Mouse (Mus musculus) embryonic fibroblast, embryonic 13.5 days (primary cell): Measurements from ENCODE around the gene Sept12. TPM values are rescaled to one million over a fixed set of nuclear protein-coding genes. Genes with fewer than 3 reads are reported as not detected.

Experiments used
- H3K27ac ChIP-seq: 2 replicates; pipeline ENCODE4 v1.5.1; 2012; ENCODE audit warnings: low read length, control low read depth, inconsistent platforms; ENCODE audit not compliant: insufficient read depth
- H3K4me1 ChIP-seq: 2 replicates; pipeline ENCODE4 v1.6.1; 2011; ENCODE audit warnings: low read length; ENCODE audit not compliant: control insufficient read depth, insufficient read depth
- H3K4me3 ChIP-seq: 2 replicates; pipeline ENCODE4 v1.5.1; 2011; ENCODE audit warnings: mild to moderate bottlenecking, control low read depth, low read length; ENCODE audit not compliant: insufficient read depth
- CTCF ChIP-seq: IDR thresholded peaks from 2 replicates; pipeline ENCODE4 v1.5.1; 2011; ENCODE audit warnings: mild to moderate bottlenecking, control low read depth, low read length, moderate library complexity, borderline replicate concordance; ENCODE audit not compliant: insufficient read depth
- POLR2A ChIP-seq: IDR thresholded peaks from 2 replicates; pipeline ENCODE4 v1.6.1; 2011; ENCODE audit warnings: low read depth, mild to moderate bottlenecking, control low read depth, low read length, moderate library complexity
- polyA plus RNA-seq: library from polyadenylated mRNA; stranded (reverse); fragments of >200 nt; gene quantifications from 2 replicates; pipeline ENCODE4 v1.2.4, GENCODE M21; 2011; ENCODE audit warnings: low read depth; ENCODE audit not compliant: missing spikeins, insufficient read length

Gene Sept12
- polyA plus RNA-seq, 1 experiment: not detected

DNA sequence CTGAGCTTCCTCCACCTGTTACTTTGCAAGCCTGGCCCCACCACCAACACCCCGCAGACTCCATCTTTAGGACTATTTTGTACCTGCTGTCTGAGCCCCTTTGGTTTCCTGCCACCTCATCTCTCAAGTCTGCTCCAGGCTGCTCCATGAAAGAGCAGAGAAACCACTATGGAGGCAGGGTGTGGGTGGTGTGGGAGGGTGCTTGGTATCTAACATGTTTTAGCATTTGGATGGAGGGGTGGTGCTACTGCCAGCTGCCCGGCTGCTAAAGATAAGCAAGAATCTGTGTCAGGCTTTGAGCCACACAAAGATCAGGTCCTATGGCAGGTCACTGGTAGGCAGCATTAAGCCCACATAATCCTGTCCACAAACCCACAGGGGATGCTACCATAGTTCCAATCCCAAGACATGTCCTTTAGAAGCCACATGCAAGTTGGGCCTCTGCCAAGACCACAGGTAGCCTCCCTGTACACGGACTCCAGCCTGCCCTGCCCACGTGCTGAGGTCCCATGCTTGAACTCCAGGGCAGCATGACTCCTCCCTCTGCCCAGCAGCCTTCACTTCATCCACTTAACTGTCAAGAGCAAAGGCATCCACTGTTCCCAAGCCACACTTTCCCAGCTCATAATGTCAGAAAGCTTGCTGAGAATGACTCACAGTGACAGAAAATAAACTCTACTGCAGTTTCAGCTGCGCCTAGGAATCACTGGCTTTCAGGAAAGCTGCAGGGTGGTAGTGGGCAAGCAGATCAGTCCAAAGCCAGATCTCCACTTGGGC is 19.2 kb downstream of the Sept12 start:
- Histone ChIP-seq H3K4me1 (no peaks in the 10 kb centered on the region), H3K27ac (no peak overlapping the region), H3K4me3 (no peak overlapping the region)
- TF ChIP-seq POLR2A (no peak), CTCF (no peak)

DNA sequence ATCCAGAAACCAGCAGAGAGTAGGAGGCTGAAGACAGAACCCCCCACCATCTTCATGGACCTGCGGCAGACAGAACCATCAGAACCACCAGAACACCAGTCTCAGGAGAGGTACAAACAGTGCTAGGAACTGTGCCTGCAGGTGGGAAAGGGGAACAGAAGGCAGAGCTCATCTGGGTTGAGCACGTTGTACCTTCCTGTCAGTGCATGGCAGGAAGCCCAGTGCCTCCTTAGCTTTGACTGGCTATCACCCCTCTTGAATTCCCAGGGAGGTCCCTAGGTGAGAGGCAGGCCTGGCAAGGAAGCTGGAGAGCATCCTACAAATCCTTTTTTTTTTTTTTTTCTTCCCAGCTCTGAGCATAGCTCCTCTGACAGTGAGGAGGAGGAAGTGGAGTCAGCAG is 21.5 kb downstream of the Sept12 start:
- TF ChIP-seq CTCF (no peak), POLR2A (no peak)
- no peak overlapping the region for H3K4me3 ChIP-seq
- H3K4me1 ChIP-seq: no peaks in the 10 kb centered on the region
- H3K27ac ChIP-seq: no peak overlapping the region

DNA sequence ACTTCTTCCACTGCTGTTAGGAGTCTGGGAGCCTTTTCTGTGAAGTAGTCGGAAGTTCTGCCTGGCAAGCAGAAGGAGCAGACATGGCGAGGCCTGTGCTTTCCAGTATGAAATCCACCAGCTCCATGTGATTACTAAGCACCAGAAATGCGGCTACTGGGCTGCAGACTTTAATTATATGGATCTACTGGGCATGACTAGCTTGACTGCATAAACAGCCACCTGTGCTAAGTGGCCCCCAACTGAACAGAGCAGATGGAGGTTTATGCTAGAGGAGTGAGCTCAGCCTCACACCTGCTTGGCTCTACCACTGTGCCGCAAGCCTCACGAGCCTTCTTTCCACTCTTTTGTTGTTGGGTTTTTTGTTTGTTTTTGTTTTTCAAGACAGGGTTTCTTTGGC is 23.1 kb downstream of the Sept12 start:
- TF ChIP-seq POLR2A: no peak
- TF ChIP-seq CTCF: no peak
- no peaks in the 10 kb centered on the region for H3K4me1 ChIP-seq
- no peak overlapping the region for H3K27ac ChIP-seq
- H3K4me3 ChIP-seq: no peak overlapping the region

DNA sequence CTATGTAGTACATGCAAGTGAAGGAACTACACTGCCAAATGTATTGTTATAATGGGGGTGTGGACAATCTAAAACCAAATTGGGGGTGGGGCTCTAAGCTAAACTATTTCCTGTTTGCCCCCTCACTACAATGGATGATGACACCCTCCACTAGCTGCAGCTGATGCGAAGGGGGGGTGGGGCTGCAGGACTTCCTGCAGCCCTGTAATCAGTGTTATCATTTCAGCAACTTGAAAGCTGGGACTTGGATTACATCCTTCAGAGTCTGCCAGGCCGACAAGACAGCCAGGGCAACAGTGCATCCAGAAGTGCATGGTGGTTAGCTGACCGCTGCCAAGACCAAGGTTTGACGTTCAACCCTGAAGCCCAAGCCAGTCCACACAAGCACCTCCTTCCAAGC is 26.0 kb downstream of the Sept12 start:
- Histone ChIP-seq H3K4me3 (no peak overlapping the region), H3K27ac (no peak overlapping the region), H3K4me1 (no peaks in the 10 kb centered on the region)
- no peak for TF ChIP-seq CTCF
- no peak for TF ChIP-seq POLR2A

DNA sequence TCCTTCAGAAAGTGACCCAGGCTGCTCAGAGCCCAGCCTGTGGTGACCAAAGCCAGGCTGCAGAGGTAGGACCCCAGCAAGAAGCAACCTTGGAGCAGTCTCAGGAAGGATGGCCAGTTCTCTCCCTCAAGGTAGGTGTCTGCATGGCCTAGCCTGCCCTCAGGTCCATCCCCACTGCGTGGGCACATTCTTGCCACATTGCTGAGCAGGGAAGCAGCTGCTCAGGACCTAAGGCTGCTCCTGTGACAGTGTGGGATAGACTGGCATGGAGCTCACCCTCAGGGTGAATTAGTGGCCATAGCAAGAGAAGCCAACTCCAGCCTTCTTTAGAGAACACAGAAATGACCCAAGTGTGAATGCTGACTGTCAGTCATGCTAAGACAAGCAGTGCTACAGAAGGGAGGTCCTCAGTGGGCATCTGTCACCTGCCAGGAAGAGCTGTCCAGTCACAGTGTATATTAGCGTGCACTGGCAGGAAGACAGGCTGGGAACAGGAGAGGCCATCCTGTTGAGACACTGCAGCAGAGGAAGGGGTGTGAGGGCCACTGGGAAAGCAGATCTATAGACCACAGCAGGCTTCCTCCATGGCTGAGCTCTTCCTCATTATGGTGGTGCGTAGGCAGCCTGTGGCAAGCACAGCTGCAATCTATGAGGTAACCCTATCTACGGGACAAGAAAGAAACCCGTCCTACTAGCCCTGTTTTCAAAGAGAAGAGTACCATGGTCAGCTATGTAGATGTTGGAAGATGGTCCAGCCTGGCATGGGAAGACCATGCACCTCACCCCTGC is 28.4 kb downstream of the Sept12 start:
- TF ChIP-seq CTCF (no peak), POLR2A (no peak)
- H3K27ac ChIP-seq: no peak overlapping the region
- H3K4me1 ChIP-seq: peaks cover 2% of the 10 kb centered on the region; the same call in 1 of the 2 replicates
- no peak overlapping the region for H3K4me3 ChIP-seq

DNA sequence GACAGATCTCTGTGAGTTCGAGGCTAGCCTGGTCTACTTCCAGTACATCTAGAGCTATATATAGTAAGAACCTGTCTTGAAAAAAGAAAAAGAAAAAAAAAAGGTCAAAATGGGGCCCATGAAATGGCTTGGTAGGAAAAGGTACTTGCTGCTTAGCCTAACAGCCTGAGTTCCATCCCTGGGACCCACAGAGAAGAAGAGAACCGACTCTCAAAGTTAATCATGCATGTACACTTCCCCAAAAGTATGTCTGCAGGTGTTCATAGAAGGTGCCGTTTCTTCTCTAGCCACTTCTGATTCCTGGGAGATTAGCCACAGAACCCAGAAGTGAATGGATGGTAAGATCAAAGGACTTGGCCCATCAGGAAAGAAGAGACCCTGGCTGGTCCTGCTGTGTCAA is 29.2 kb downstream of the Sept12 start:
- peaks cover 2% of the 10 kb centered on the region; the same call in 1 of the 2 replicates for H3K4me1 ChIP-seq
- no peak overlapping the region for H3K4me3 ChIP-seq
- H3K27ac ChIP-seq: no peak overlapping the region
- no peak for TF ChIP-seq CTCF

DNA sequence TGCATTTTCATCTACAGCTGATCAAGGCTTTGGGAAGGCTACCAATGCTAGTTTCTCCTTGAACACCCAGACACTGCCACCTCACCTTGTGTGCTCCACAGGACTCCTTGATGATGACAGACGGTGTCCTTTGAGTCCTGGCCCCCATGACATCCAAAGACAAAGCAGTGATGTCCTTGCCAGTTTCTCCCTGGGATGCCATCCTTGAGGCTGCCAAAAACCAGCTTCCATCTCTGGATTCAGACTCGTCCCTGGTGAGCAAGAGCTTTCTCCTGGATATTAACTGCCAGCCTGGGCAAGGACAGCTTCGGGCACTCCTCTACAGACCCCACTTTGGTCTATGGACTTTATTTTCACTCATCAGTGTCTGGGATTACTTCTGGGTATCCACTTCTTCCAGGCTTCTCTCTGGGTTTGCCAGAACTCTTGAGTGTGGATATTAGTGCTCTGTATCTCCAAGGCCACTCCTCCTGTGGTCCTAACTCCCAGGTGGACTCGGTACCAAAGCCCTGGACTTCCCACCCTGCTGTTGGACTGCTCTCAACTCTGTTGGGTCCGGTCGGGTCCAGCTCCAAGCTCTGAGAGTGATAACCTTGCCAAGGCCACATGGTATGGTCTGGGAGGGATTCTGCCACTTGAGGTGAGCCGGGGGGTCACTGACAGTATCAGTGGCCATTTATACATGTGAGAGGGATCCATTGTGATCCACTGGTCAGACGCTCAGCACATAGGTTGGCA is 32.1 kb downstream of the Sept12 start:
- H3K4me3 ChIP-seq: no peak overlapping the region
- TF ChIP-seq POLR2A (no peak), CTCF (no peak)
- H3K4me1 ChIP-seq: peaks cover 5% of the 10 kb centered on the region
- no peak overlapping the region for H3K27ac ChIP-seq

DNA sequence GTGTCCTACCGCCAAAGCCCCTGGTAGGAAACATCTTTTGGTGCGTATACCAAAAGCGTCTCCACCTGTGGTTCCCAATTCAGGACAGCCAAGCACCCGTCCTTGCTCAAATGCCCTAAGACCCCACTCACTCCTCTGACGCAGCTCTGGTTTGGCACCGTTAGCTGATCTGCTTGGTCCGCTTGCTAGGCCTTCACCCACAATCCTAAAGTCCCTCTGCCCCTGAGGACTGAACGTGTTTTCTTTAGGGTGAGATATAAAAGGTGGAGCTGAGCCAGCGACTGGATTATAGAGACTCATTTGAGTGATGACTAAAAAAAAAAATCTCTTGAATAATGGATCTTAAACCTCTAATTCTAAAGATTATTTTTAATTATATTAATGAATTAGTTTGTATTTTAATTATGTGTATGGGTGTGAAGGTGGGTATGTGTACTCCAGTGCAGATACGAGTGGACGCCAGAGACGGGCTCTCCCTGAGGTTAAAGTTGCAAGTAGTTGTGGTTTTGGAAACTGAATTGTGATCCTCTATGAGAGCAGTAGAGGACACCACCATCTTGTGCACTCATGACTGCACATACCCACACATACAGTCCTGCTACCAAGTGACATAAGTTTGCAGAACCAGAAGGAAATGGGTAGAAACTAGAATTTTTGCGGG is 32.8 kb downstream of the Sept12 start:
- no peak for TF ChIP-seq POLR2A
- TF ChIP-seq CTCF: no peak

More for the DNA sequence above, 32.8 kb downstream of the Sept12 start:
- peaks cover 5% of the 10 kb centered on the region for H3K4me1 ChIP-seq
- H3K4me3 ChIP-seq: peak overlapping the region; percentile 94
- no peak overlapping the region; the same call in 1 of the 2 replicates for H3K27ac ChIP-seq
